Mouse (Mus musculus): Measurements from ENCODE around the gene Lhx5. TPM values are rescaled to one million over a fixed set of nuclear protein-coding genes. Genes with fewer than 3 reads are reported as not detected.

Gene Lhx5
- total RNA-seq, 4 experiments from 2014 or later, result not detected

- DNase-seq (ENCODE audit: low spot score), result no peak
Observed at GRCm38 (mm10) chr5:120464321-120464720, 32.8 kb downstream of the Lhx5 start.

GRCm38 (mm10) chr5:120465062-120465461 is 33.6 kb downstream of the Lhx5 start:
- DNase-seq (ENCODE audit: low spot score), result no peak

GRCm38 (mm10) chr5:120465860-120466259 is 34.4 kb downstream of the Lhx5 start:
- DNase-seq (ENCODE audit: low spot score), result peak; percentile 54

GRCm38 (mm10) chr5:120467026-120467425 is 35.5 kb downstream of the Lhx5 start:
- peak; percentile 16 for DNase-seq (ENCODE audit: low spot score)

- no peak for DNase-seq (ENCODE audit: low spot score)
Observed at GRCm38 (mm10) chr5:120468336-120468735, 36.8 kb downstream of the Lhx5 start.

GRCm38 (mm10) chr5:120468830-120469229 is 37.3 kb downstream of the Lhx5 start:
- no peak for DNase-seq (ENCODE audit: low spot score)

GRCm38 (mm10) chr5:120471538-120471937 is 40.0 kb downstream of the Lhx5 start:
- no peak for DNase-seq (ENCODE audit: low spot score)

- no peak for DNase-seq (ENCODE audit: low spot score)
Observed at GRCm38 (mm10) chr5:120472770-120473169, 41.3 kb downstream of the Lhx5 start, which contains the start of gene Sdsl. Gene Sdsl, minus strand, starts transcription at chr5:120472810.

GRCm38 (mm10) chr5:120473361-120473760 is 41.9 kb downstream of the Lhx5 start:
- DNase-seq (ENCODE audit: low spot score), result no peak

- DNase-seq (ENCODE audit: low spot score), result no peak
Observed at GRCm38 (mm10) chr5:120475861-120476260, 44.4 kb downstream of the Lhx5 start.

- DNase-seq (ENCODE audit: low spot score), result no peak
Observed at GRCm38 (mm10) chr5:120476296-120476695, 44.8 kb downstream of the Lhx5 start, which contains the start of gene Sds. Gene Sds, plus strand, starts transcription at chr5:120476526.

GRCm38 (mm10) chr5:120477993-120478392 is 46.5 kb downstream of the Lhx5 start:
- no peak for DNase-seq (ENCODE audit: low spot score)

- no peak for DNase-seq (ENCODE audit: low spot score)
Observed at GRCm38 (mm10) chr5:120479538-120479937, 48.0 kb downstream of the Lhx5 start.

GRCm38 (mm10) chr5:120481205-120481604 is 49.7 kb downstream of the Lhx5 start:
- DNase-seq (ENCODE audit: low spot score), result no peak

GRCm38 (mm10) chr5:120483399-120483798 is 51.9 kb downstream of the Lhx5 start:
- no peak for DNase-seq (ENCODE audit: low spot score)

- no peak for DNase-seq (ENCODE audit: low spot score)
Observed at GRCm38 (mm10) chr5:120487844-120488243, 56.3 kb downstream of the Lhx5 start.

- DNase-seq (ENCODE audit: low spot score), result peak; percentile 29
Observed at GRCm38 (mm10) chr5:120490679-120491192, 59.2 kb downstream of the Lhx5 start.

Other genes with a start within 250 kb of the Lhx5 start
- gene Sdsl, start 41.1 kb downstream of the Lhx5 start, total RNA-seq (2022), result 10 to 100 TPM in 1 of 4 experiments, 1 to 10 TPM in 3; 8.6 to 11.4 (median 9.5) TPM
- gene Sds, start 44.8 kb downstream of the Lhx5 start, total RNA-seq (2022), result 1 to 10 TPM; 1.4 to 4.9 (median 1.7) TPM
- 10 to 100 TPM; 46.7 to 54.2 (median 49.5) TPM for gene Plbd2, start 71.9 kb downstream of the Lhx5 start, total RNA-seq (2022)
- gene Slc8b1, start 79.5 kb downstream of the Lhx5 start, total RNA-seq (2022), result 10 to 100 TPM in 2 of 4 experiments, 1 to 10 TPM in 2; 8.2 to 12.4 (median 10.0) TPM
- 10 to 100 TPM; 34.8 to 36.7 (median 36.3) TPM for gene Tpcn1, start 157.0 kb downstream of the Lhx5 start, total RNA-seq (2022)
- gene Iqcd, start 157.3 kb downstream of the Lhx5 start, total RNA-seq (2022), result under 1 TPM in 2 of 4 experiments, not detected in 2; 0.14 to 0.22 TPM
- gene Rita1, start 180.9 kb downstream of the Lhx5 start, total RNA-seq (2022), result 10 to 100 TPM; 14.3 to 17.9 (median 15.3) TPM
- gene Ddx54, start 181.0 kb downstream of the Lhx5 start, total RNA-seq (2022), result 10 to 100 TPM; 21.0 to 24.7 (median 23.0) TPM
- not detected for gene Cfap73, start 202.5 kb downstream of the Lhx5 start, total RNA-seq (2022)
- gene Rasal1, start 217.1 kb downstream of the Lhx5 start, total RNA-seq (2022), result under 1 TPM in 3 of 4 experiments, not detected in 1; 0.44 to 0.79 (median 0.46) TPM

Data from heart, adult 8-10 months (tissue).